Mouse (Mus musculus) heart, postnatal 4 days (tissue): ENCODE results near the gene Npy4r. TPM values are rescaled to one million over a fixed set of nuclear protein-coding genes. Genes with fewer than 3 reads are reported as not detected.

Source experiments
- DNase-seq: peaks from one replicate; pipeline ENCODE4 v3.0.0; 2021
- total RNA-seq, 2 experiments: library from RNA; stranded (reverse); gene quantifications; 2 replicates each; pipeline ENCODE4 v1.2.3; 2021

Gene Npy4r
- total RNA-seq, result not detected

- DNase-seq, result peak; percentile 63
These were observed at the start of gene Npy4r for GRCm38 (mm10) chr14:34152342-34152741. Gene Npy4r (minus strand): TSS chr14:34152489.

- DNase-seq, result peak; percentile 43
These were observed 49.1 kb upstream of the Npy4r start, which contains the start of gene Gprin2 for GRCm38 (mm10) chr14:34201231-34202035. Gene Gprin2 (minus strand): TSS chr14:34201653.

- DNase-seq, result peak; percentile 48
These were observed 48.5 kb upstream of the Npy4r start for GRCm38 (mm10) chr14:34200738-34201230.

GRCm38 (mm10) chr14:34196706-34197105 lies 44.4 kb upstream of the Npy4r start:
- no peak for DNase-seq

GRCm38 (mm10) chr14:34195466-34195865 lies 43.2 kb upstream of the Npy4r start:
- DNase-seq, result no peak

GRCm38 (mm10) chr14:34193879-34194278 lies 41.6 kb upstream of the Npy4r start:
- no peak for DNase-seq

GRCm38 (mm10) chr14:34190361-34190760 lies 38.1 kb upstream of the Npy4r start:
- no peak for DNase-seq

- peak; percentile 70 for DNase-seq
These were observed 36.3 kb upstream of the Npy4r start for GRCm38 (mm10) chr14:34188629-34189028.

- DNase-seq, result no peak
These were observed 30.8 kb upstream of the Npy4r start for GRCm38 (mm10) chr14:34183101-34183500.

- DNase-seq, result no peak
These were observed 27.1 kb upstream of the Npy4r start for GRCm38 (mm10) chr14:34179351-34179750.

GRCm38 (mm10) chr14:34171107-34171506 lies 18.8 kb upstream of the Npy4r start:
- no peak for DNase-seq

GRCm38 (mm10) chr14:34155752-34156151 lies 3.5 kb upstream of the Npy4r start:
- DNase-seq, result no peak

- peak; percentile 75 for DNase-seq
These were observed 2.5 kb upstream of the Npy4r start for GRCm38 (mm10) chr14:34154601-34155337.

GRCm38 (mm10) chr14:34142915-34143314 lies 9.4 kb downstream of the Npy4r start:
- DNase-seq, result no peak

GRCm38 (mm10) chr14:34142316-34142715 lies 10.0 kb downstream of the Npy4r start:
- no peak for DNase-seq

GRCm38 (mm10) chr14:34139671-34140664 lies 12.3 kb downstream of the Npy4r start:
- no peak for DNase-seq

- DNase-seq, result no peak
These were observed 16.9 kb downstream of the Npy4r start for GRCm38 (mm10) chr14:34135391-34135790.

- no peak for DNase-seq
These were observed 21.1 kb downstream of the Npy4r start for GRCm38 (mm10) chr14:34131216-34131615.

GRCm38 (mm10) chr14:34121691-34122090 lies 30.6 kb downstream of the Npy4r start:
- DNase-seq, result no peak

GRCm38 (mm10) chr14:34120923-34121351 lies 31.4 kb downstream of the Npy4r start:
- no peak for DNase-seq

GRCm38 (mm10) chr14:34120016-34120910 lies 32.0 kb downstream of the Npy4r start:
- no peak for DNase-seq
